Mouse (Mus musculus): ENCODE measurements at regions not wholly inside any gene's neighbourhood (a gene's known extent, or its start where the extent isn't known, plus 50 kb on each side); places are given as distances from the start of the nearest gene placed in this dataset.
A peak's percentile ranks its signal among the peaks of the same experiment; 100 is the strongest.

DNA sequence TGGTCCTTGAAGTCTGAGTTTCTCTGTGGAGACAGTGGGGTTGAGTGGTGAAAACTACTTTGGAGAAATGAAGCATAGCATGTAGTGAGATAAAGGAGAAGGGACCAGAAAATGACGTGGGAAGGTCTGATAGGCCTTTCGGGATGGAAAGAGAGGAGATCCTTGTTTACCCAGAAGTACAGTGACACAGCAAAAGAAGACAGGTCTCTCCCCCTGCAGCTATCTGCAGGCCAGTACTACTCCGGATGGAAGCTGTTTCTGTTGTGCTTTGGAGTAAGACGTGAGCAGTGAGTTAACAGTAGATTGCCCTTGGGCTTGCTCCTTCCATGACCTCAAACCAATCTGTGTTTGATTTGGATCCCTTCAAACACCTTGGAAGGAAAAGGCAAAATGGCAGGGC lies 1277.5 kb downstream of the Gsdmc2 start:
- DNase-seq = no peak

GRCm38 (mm10) chr15:62566106-62566511 lies 1278.9 kb downstream of the Gsdmc2 start:
- DNase-seq = peak; percentile 9

GRCm38 (mm10) chr15:62533233-62533632 lies 1311.7 kb downstream of the Gsdmc2 start:
- DNase-seq = peak; percentile 3

DNA sequence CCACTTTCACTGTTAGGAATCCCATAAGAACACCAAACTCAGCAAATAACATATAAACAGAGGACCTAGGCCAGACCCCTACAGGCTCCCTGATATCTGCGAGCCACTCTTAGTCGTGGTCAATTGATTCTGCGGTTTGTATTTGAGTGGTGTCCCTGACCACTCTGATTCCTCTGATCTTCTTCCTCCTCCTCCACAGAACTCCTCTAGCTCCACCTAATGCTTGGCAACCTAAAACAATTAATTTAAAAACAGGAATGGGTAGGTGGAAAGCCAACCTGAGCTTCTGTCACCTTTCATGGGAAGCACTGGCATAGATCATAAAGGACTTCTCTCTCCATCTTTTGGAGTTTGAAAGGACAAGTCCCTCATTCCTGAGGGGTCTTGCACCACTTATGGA lies 1316.0 kb downstream of the Gsdmc2 start:
- DNase-seq = no peak

GRCm38 (mm10) chr15:62524628-62525027 lies 1320.3 kb downstream of the Gsdmc2 start:
- no peak for DNase-seq

GRCm38 (mm10) chr15:62524135-62524534 lies 1320.8 kb downstream of the Gsdmc2 start:
- DNase-seq = no peak

DNA sequence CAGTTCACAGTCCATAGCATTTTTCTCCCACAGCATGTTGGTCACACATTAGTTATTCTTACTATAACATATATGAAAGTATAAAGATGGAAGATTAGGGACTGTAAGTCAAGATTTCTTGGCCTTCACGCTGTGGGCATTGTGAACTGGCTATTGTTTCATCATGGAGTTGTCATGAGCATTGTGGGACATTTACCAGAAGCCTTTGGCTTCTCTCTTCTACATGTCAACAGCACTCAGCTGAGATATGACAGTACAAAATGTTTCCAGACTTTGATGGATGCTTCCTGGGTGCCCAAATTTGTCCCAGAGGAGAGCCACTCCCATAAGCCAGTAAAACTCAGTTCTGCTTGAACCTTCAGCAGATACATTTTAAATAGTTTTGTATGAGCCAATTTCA lies 1331.5 kb downstream of the Gsdmc2 start:
- DNase-seq = no peak

DNA sequence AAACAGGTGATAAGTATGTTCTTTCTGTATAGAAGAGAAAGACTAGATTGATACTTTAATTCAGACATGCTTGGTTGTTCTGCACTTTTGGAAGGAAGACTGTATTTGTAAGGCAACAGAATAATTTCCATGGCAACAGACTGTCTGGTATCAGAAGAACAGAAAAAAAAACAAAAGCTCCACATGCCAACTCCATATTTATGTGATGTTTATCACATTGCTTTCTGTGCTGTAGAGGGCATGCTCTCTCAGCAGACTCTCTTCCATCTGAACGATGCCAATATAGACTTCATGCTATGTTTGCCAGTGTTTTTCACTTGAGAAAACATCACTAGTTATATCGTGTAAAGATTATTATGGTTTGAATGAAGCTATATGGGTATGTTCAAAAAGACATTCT lies 1333.5 kb downstream of the Gsdmc2 start:
- no peak for DNase-seq

- no peak for DNase-seq
Observed at GRCm38 (mm10) chr15:62503866-62504265, 1341.1 kb downstream of the Gsdmc2 start.

- no peak for DNase-seq
Observed at GRCm38 (mm10) chr15:62500966-62501365, 1344.0 kb downstream of the Gsdmc2 start.

GRCm38 (mm10) chr15:62500522-62500921 lies 1344.5 kb downstream of the Gsdmc2 start:
- DNase-seq = no peak

DNA sequence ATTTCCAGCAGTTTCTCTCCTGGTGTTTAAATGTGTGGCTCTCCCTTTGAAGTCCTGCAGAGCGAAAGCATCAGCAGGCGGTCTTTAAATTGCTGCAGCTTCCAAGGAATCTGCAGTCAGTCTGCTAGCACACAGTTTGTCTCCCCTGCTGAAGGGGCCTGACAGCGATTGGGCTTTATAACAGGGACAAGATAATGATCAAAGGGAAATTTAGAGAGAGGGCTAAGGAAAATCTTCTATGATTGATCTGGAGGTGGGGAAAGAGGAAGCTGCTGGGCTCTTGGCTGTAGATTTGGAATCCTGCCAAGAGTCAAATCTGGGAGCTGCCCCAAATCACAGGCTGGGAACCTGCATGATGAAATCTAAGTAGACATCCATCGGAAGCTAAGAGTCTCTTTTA lies 1348.8 kb downstream of the Gsdmc2 start:
- DNase-seq = peak; percentile 5

DNA sequence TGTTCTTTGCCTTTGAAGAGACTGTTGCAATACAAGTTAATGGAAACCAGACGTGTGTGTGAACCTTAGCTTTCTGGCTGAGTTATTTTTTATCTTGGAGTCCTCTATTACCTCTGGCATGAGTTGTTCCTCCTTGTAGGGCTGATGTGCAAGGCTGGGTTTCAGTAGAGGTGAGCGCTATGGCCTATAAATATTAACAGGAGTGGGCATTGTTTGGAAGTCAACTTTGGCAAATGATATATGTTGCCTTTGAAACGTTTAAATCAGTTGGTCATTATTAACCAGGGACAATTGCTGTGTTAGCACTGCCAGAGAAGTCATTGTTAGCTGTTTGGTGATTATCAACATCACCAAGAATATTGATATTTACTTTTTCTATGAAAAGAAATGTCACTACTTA lies 1352.6 kb downstream of the Gsdmc2 start:
- DNase-seq = no peak

GRCm38 (mm10) chr15:62490548-62490947 lies 1354.4 kb downstream of the Gsdmc2 start:
- DNase-seq = no peak

DNA sequence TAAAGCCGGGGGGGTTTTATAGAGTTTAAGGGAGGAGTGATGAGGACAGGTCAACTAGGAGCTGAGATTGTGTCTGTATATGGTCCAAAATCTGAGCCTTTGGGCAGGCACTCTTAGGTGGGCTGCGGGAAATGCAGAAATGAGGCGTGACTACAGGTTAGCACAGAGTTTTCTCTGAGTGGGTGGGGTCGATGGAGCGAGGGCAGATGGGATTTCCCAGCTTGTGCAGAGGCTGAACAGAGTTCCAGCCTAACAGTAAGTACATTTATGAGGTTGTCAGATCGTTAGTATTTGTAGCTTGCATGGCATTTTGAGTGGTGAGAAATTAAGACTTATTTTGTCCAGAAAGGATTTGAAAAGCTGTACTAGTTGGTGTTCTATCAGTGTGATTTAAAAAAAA lies 1358.4 kb downstream of the Gsdmc2 start:
- DNase-seq = no peak

- DNase-seq = no peak
Observed at GRCm38 (mm10) chr15:62484350-62484749, 1360.6 kb downstream of the Gsdmc2 start.

- DNase-seq = no peak
Observed at GRCm38 (mm10) chr15:62483534-62483933, 1361.4 kb downstream of the Gsdmc2 start.

- DNase-seq = no peak
Observed at GRCm38 (mm10) chr15:62482357-62482756, 1362.6 kb downstream of the Gsdmc2 start.

DNA sequence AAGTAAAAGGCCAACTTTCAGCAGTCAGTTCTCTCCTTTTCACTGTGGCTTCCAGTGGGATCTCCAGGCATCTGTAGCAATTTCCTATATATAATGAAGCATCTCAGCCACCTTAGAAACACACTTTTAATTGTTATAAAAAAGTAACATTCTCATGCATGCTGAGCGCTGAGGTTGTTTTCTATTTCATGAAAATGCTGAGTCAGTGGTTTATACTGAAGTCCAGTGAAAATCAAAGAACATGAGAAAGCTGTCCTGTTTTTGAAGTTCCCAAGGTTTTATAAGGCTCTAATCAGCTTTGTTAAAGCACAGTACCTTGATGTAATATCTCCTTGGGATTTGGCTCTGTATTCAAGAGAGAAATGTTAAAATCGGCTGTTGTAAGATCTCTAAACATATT lies 1367.2 kb downstream of the Gsdmc2 start:
- no peak for DNase-seq

- DNase-seq = no peak
Observed at GRCm38 (mm10) chr15:62476452-62476851, 1368.5 kb downstream of the Gsdmc2 start.

- DNase-seq = no peak
Observed at GRCm38 (mm10) chr15:62470683-62471331, 1374.2 kb downstream of the Gsdmc2 start.

GRCm38 (mm10) chr15:62468076-62468475 lies 1376.9 kb downstream of the Gsdmc2 start:
- DNase-seq = no peak

GRCm38 (mm10) chr15:62466856-62467255 lies 1378.1 kb downstream of the Gsdmc2 start:
- no peak for DNase-seq

DNA sequence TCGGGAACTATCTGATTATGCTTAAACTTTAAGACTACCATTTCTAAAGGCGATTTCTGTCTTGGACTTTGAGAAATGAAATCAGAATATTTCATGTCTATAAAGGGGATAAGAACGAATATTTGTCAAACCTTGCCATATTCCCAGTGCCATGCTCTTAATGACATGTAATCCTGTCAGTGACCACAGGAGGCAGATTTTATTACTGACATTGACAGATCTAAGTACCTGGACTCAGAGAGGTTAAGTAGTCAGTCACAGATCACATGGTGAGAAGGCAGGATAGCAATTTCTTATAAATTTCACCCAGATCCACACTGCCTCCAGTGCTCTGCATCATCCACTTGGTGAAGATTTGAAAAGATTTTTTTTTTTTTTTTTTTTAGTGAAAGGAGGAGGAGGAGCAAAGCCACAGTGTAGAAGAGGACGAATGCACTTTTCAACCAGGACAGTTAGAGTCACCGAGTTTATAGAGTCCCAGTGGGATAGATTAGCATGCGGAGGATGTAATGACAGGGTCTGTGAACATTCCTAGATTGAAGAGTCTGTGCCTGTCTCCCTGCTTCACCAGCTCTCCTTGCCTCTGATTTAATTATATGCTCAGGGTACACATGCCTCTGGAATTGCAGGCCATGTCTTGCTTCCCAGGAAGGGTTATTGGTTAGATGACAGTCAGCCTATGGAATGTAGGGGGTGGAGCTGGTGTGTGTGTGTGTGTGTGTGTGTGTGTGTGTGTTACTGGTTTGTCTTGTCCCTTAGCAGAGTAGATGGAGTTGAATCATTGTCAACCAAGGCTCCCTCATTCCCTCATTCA lies 1379.7 kb downstream of the Gsdmc2 start:
- no peak for DNase-seq

- no peak for DNase-seq
Observed at GRCm38 (mm10) chr15:62462698-62463097, 1382.3 kb downstream of the Gsdmc2 start.

Measured in liver (tissue).